Mouse (Mus musculus): ENCODE measurements at regions not wholly inside any gene's neighbourhood (a gene's known extent, or its start where the extent isn't known, plus 50 kb on each side); places are given as distances from the start of the nearest gene placed in this dataset.

- no peak for DNase-seq
Measured at GRCm38 (mm10) chr4:58658206-58658605, 104.5 kb upstream of the Lpar1 start.

- peak in 1 of 2 experiments; percentile 40 for DNase-seq
Measured at GRCm38 (mm10) chr4:58647761-58648295, 94.1 kb upstream of the Lpar1 start.

- no peak for DNase-seq
Measured at GRCm38 (mm10) chr4:58646821-58647220, 93.1 kb upstream of the Lpar1 start.

GRCm38 (mm10) chr4:58643371-58643770 lies 89.7 kb upstream of the Lpar1 start:
- no peak for DNase-seq

GRCm38 (mm10) chr4:58642236-58642635 lies 88.5 kb upstream of the Lpar1 start:
- no peak for DNase-seq

GRCm38 (mm10) chr4:58632696-58633095 lies 79.0 kb upstream of the Lpar1 start:
- no peak for DNase-seq

- no peak for DNase-seq
Measured at GRCm38 (mm10) chr4:58631415-58631814, 77.7 kb upstream of the Lpar1 start.

- no peak for DNase-seq
Measured at GRCm38 (mm10) chr4:58627021-58627420, 73.3 kb upstream of the Lpar1 start.

GRCm38 (mm10) chr4:58624059-58624458 lies 70.4 kb upstream of the Lpar1 start:
- DNase-seq = no peak

GRCm38 (mm10) chr4:58620641-58621040 lies 66.9 kb upstream of the Lpar1 start:
- no peak for DNase-seq

GRCm38 (mm10) chr4:58617261-58617660 lies 63.6 kb upstream of the Lpar1 start:
- no peak for DNase-seq

GRCm38 (mm10) chr4:58613536-58613935 lies 59.8 kb upstream of the Lpar1 start:
- DNase-seq = no peak

- DNase-seq = no peak
Measured at GRCm38 (mm10) chr4:58613022-58613421, 59.3 kb upstream of the Lpar1 start.

GRCm38 (mm10) chr4:58607491-58607890 lies 53.8 kb upstream of the Lpar1 start:
- DNase-seq = no peak

GRCm38 (mm10) chr4:58605941-58606340 lies 52.2 kb upstream of the Lpar1 start:
- no peak for DNase-seq

All from kidney, postnatal 25 days (tissue).